Mouse (Mus musculus): ENCODE measurements around the gene Actrt2. TPM values are rescaled to one million over a fixed set of nuclear protein-coding genes. Genes with fewer than 3 reads are reported as not detected.

Actrt2 gene
- polyA plus RNA-seq, 1 experiment: not detected

- TF ChIP-seq POLR2A (IDR thresholded peaks at IDR 0.05; ENCODE audit: insufficient read depth, low read length): no peak
- TF ChIP-seq EP300 (IDR thresholded peaks at IDR 0.05; ENCODE audit: insufficient read depth, low read depth, low read length): no peak
- no peak for TF ChIP-seq CTCF (IDR thresholded peaks at IDR 0.05; ENCODE audit: low read depth, low read length)
- Histone ChIP-seq H3K9me3 (replicated peaks; ENCODE audit: control insufficient read depth, insufficient read depth, low read length, poor library complexity, severe bottlenecking) (no peaks in the 10 kb centered on the region), H3K4me3 (ENCODE audit: low read depth, low read length) (no peak overlapping the region), H3K36me3 (ENCODE audit: control insufficient read depth, insufficient read depth, low read length, poor library complexity, severe bottlenecking) (no peaks in the 10 kb centered on the region), H3K9ac (ENCODE audit: low read depth, poor library complexity, severe bottlenecking) (peak overlapping the region; percentile 59), H3K27me3 (ENCODE audit: control insufficient read depth, insufficient read depth, low read length, poor library complexity, severe bottlenecking) (no peaks in the 10 kb centered on the region), H3K4me1 (ENCODE audit: control insufficient read depth, insufficient read depth, low read length) (peaks cover 17% of the 10 kb centered on the region), H3K27ac (ENCODE audit: insufficient read depth, low read length) (no peak overlapping the region)
Measured at GRCm38 (mm10) chr4:154675441-154676000, 7.9 kb upstream of the Actrt2 start.

GRCm38 (mm10) chr4:154674966-154675365, 7.3 kb upstream of the Actrt2 start:
- H3K9ac ChIP-seq (ENCODE audit: low read depth, poor library complexity, severe bottlenecking): peak overlapping the region; percentile 59
- TF ChIP-seq POLR2A (IDR thresholded peaks at IDR 0.05; ENCODE audit: insufficient read depth, low read length): no peak
- no peak for TF ChIP-seq CTCF (IDR thresholded peaks at IDR 0.05; ENCODE audit: low read depth, low read length)
- TF ChIP-seq EP300 (IDR thresholded peaks at IDR 0.05; ENCODE audit: insufficient read depth, low read depth, low read length): no peak
- H3K4me3 ChIP-seq (ENCODE audit: low read depth, low read length): no peak overlapping the region
- H3K36me3 ChIP-seq (ENCODE audit: control insufficient read depth, insufficient read depth, low read length, poor library complexity, severe bottlenecking): no peaks in the 10 kb centered on the region
- H3K9me3 ChIP-seq (replicated peaks; ENCODE audit: control insufficient read depth, insufficient read depth, low read length, poor library complexity, severe bottlenecking): no peaks in the 10 kb centered on the region
- no peaks in the 10 kb centered on the region for H3K27me3 ChIP-seq (ENCODE audit: control insufficient read depth, insufficient read depth, low read length, poor library complexity, severe bottlenecking)
- peaks cover 17% of the 10 kb centered on the region for H3K4me1 ChIP-seq (ENCODE audit: control insufficient read depth, insufficient read depth, low read length)
- H3K27ac ChIP-seq (ENCODE audit: insufficient read depth, low read length): peak overlapping the region; percentile 94

GRCm38 (mm10) chr4:154674541-154674940, 6.9 kb upstream of the Actrt2 start:
- H3K4me1 ChIP-seq (ENCODE audit: control insufficient read depth, insufficient read depth, low read length): peaks cover 13% of the 10 kb centered on the region
- no peaks in the 10 kb centered on the region for H3K9me3 ChIP-seq (replicated peaks; ENCODE audit: control insufficient read depth, insufficient read depth, low read length, poor library complexity, severe bottlenecking)
- H3K27me3 ChIP-seq (ENCODE audit: control insufficient read depth, insufficient read depth, low read length, poor library complexity, severe bottlenecking): no peaks in the 10 kb centered on the region
- H3K9ac ChIP-seq (ENCODE audit: low read depth, poor library complexity, severe bottlenecking): peak overlapping the region; percentile 59
- no peaks in the 10 kb centered on the region for H3K36me3 ChIP-seq (ENCODE audit: control insufficient read depth, insufficient read depth, low read length, poor library complexity, severe bottlenecking)
- TF ChIP-seq CTCF (IDR thresholded peaks at IDR 0.05; ENCODE audit: low read depth, low read length) (peak; percentile 75), POLR2A (IDR thresholded peaks at IDR 0.05; ENCODE audit: insufficient read depth, low read length) (no peak), EP300 (IDR thresholded peaks at IDR 0.05; ENCODE audit: insufficient read depth, low read depth, low read length) (no peak)
- no peak overlapping the region for H3K4me3 ChIP-seq (ENCODE audit: low read depth, low read length)
- peak overlapping the region; percentile 94 for H3K27ac ChIP-seq (ENCODE audit: insufficient read depth, low read length)

GRCm38 (mm10) chr4:154673986-154674385, 6.3 kb upstream of the Actrt2 start:
- Histone ChIP-seq H3K9me3 (replicated peaks; ENCODE audit: control insufficient read depth, insufficient read depth, low read length, poor library complexity, severe bottlenecking) (no peaks in the 10 kb centered on the region), H3K9ac (ENCODE audit: low read depth, poor library complexity, severe bottlenecking) (no peak overlapping the region), H3K4me3 (ENCODE audit: low read depth, low read length) (no peak overlapping the region), H3K27me3 (ENCODE audit: control insufficient read depth, insufficient read depth, low read length, poor library complexity, severe bottlenecking) (no peaks in the 10 kb centered on the region), H3K27ac (ENCODE audit: insufficient read depth, low read length) (peak overlapping the region; percentile 94), H3K4me1 (ENCODE audit: control insufficient read depth, insufficient read depth, low read length) (peaks cover 9% of the 10 kb centered on the region), H3K36me3 (ENCODE audit: control insufficient read depth, insufficient read depth, low read length, poor library complexity, severe bottlenecking) (no peaks in the 10 kb centered on the region)
- TF ChIP-seq EP300 (IDR thresholded peaks at IDR 0.05; ENCODE audit: insufficient read depth, low read depth, low read length): peak; percentile 92
- TF ChIP-seq CTCF (IDR thresholded peaks at IDR 0.05; ENCODE audit: low read depth, low read length): no peak

- Histone ChIP-seq H3K27me3 (ENCODE audit: control insufficient read depth, insufficient read depth, low read length, poor library complexity, severe bottlenecking) (no peaks in the 10 kb centered on the region), H3K9ac (ENCODE audit: low read depth, poor library complexity, severe bottlenecking) (no peak overlapping the region), H3K27ac (ENCODE audit: insufficient read depth, low read length) (no peak overlapping the region), H3K36me3 (ENCODE audit: control insufficient read depth, insufficient read depth, low read length, poor library complexity, severe bottlenecking) (no peaks in the 10 kb centered on the region), H3K9me3 (replicated peaks; ENCODE audit: control insufficient read depth, insufficient read depth, low read length, poor library complexity, severe bottlenecking) (no peaks in the 10 kb centered on the region), H3K4me3 (ENCODE audit: low read depth, low read length) (no peak overlapping the region), H3K4me1 (ENCODE audit: control insufficient read depth, insufficient read depth, low read length) (peaks cover 8% of the 10 kb centered on the region)
- TF ChIP-seq EP300 (IDR thresholded peaks at IDR 0.05; ENCODE audit: insufficient read depth, low read depth, low read length) (no peak), POLR2A (IDR thresholded peaks at IDR 0.05; ENCODE audit: insufficient read depth, low read length) (no peak), CTCF (IDR thresholded peaks at IDR 0.05; ENCODE audit: low read depth, low read length) (no peak)
Measured at GRCm38 (mm10) chr4:154672027-154672426, 4.4 kb upstream of the Actrt2 start.

- Histone ChIP-seq H3K4me3 (ENCODE audit: low read depth, low read length) (no peak overlapping the region), H3K27ac (ENCODE audit: insufficient read depth, low read length) (no peak overlapping the region), H3K36me3 (ENCODE audit: control insufficient read depth, insufficient read depth, low read length, poor library complexity, severe bottlenecking) (no peaks in the 10 kb centered on the region), H3K9me3 (replicated peaks; ENCODE audit: control insufficient read depth, insufficient read depth, low read length, poor library complexity, severe bottlenecking) (no peaks in the 10 kb centered on the region), H3K27me3 (ENCODE audit: control insufficient read depth, insufficient read depth, low read length, poor library complexity, severe bottlenecking) (no peaks in the 10 kb centered on the region), H3K9ac (ENCODE audit: low read depth, poor library complexity, severe bottlenecking) (no peak overlapping the region), H3K4me1 (ENCODE audit: control insufficient read depth, insufficient read depth, low read length) (peaks cover 8% of the 10 kb centered on the region)
- no peak for TF ChIP-seq POLR2A (IDR thresholded peaks at IDR 0.05; ENCODE audit: insufficient read depth, low read length)
- no peak for TF ChIP-seq EP300 (IDR thresholded peaks at IDR 0.05; ENCODE audit: insufficient read depth, low read depth, low read length)
- no peak for TF ChIP-seq CTCF (IDR thresholded peaks at IDR 0.05; ENCODE audit: low read depth, low read length)
Measured at GRCm38 (mm10) chr4:154671232-154671912, 3.7 kb upstream of the Actrt2 start.

All from ES-Bruce4 (cell line).